Mouse (Mus musculus) left cerebral cortex, postnatal 10 days (tissue): ENCODE measurements at regions not wholly inside any gene's neighbourhood (a gene's known extent, or its start where the extent isn't known, plus 50 kb on each side); places are given as distances from the start of the nearest gene placed in this dataset.
A peak's percentile ranks its signal among the peaks of the same experiment; 100 is the strongest.
"Not testable (repeated sequence)": the region's sequence is repeated elsewhere in the genome, so short reads cannot be mapped to it uniquely, and the experiment has no call there.

Experiments
- DNase-seq, 2 experiments: peaks; one replicate each; pipeline ENCODE4 v3.0.0; 2021 to 2022; ENCODE audit warnings: low spot score in 2 of 2, mixed read lengths in 1 of 2; ENCODE audit errors: extremely low spot score in 1 of 2
- intact Hi-C: fragments of 180-260 bp; cut with DNase I; formaldehyde crosslinking; loops from one replicate; pipeline ENCODE4 v1.15.1; 2025

DNA sequence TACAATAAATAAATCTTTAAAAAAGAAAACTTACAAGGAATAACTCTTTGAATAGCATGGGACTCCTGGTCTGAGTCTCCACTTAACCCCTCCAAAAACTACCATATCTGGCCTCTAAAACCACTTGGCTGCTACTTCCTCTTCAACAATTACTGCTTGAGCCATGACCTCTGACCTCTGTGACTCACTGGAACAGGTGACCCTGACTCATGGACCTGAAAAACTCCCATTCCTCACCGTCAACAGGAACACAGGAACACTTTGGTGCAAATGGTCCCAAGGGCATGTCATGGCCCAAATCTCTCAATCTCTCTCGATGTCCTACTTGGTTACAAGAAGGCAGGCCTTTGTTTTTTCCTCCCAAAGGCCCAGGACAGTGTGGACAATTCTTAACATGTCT lies 145.1 kb downstream of the Basp1 start:
- intact Hi-C loops: no loop called here
- DNase-seq: no peak

DNA sequence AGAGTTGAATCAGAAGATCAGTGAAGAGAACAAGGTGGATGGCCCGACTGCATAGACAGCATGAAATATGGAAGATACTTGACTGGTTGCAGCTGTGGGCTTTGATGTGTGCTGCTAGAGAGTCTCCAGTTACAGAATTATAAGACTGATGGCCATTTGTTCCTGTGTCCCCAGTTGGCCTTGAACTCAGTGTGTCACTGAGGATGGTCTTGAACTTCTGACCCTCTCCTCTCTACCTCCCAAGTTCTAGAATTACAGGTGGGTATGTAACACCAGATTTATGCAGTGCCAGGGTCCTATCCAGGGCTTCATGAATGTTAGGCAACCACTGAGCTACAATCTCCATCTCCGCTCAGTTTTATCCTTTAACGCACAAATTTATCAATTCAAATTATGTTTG lies 146.1 kb downstream of the Basp1 start:
- intact Hi-C loops: no loop called here
- no peak for DNase-seq

DNA sequence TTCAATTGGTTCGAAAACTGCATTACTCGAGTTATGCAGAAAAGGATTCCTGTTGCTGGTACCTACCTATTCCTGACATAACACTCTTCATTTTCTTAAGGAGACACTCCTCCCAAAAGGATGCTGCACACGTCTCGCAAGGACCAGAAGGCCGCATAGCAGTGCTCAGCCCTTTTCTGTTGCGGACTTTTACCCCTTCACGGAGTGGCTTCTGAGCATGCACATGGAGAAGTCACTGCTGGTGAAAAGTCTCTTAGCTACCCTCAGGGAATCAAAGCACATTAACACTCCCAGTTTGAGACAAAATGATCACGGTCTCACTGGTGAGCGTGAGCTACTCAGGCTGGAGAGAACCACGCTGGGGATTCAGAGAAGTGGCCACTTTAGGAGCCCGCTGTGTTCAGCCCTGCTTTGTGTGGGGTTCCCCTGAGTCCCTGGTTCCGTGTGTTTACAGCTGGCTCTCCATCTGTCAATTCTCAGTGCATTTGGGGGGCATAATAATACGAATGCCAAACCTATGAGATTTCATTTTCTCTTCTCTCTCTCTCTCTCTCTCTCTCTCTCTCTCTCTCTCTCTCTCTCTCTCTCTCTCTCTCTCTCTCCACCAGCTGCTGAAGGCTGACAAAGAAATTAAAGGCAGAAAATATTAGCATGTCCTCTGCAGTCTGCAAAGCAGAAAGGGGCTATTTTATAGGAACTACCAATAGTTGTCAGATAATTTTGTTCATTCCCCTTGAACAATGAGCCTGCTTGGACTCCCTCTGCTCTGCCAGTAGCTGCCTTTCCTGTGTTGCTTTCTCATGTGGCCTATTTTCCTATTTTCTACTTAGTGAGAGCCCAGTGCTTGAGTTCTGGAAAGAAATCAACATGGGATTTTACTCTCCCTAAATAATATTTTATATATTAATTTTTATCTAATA lies 160.7 kb downstream of the Basp1 start:
- intact Hi-C loops: no loop called here
- no peak for DNase-seq

DNA sequence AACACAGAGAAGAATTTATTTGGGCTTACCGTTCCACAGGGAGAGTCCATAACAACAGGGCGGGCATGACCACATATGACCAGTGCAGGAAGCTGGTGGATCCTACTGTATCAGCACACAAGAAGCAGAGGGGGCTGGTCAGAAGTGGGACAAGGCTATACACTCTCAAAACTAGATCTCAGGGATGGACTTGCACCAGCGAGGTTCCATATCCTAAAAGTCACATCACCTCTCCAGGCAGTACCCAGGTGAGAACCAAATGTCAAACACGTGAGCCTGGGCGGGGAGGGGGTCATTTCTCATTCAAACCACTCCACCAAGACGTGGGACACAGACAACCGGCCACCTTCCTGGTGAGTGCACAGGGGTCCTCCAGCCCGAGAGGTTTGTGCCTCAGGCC lies 167.9 kb downstream of the Basp1 start:
- intact Hi-C loops: no loop called here
- no peak for DNase-seq

DNA sequence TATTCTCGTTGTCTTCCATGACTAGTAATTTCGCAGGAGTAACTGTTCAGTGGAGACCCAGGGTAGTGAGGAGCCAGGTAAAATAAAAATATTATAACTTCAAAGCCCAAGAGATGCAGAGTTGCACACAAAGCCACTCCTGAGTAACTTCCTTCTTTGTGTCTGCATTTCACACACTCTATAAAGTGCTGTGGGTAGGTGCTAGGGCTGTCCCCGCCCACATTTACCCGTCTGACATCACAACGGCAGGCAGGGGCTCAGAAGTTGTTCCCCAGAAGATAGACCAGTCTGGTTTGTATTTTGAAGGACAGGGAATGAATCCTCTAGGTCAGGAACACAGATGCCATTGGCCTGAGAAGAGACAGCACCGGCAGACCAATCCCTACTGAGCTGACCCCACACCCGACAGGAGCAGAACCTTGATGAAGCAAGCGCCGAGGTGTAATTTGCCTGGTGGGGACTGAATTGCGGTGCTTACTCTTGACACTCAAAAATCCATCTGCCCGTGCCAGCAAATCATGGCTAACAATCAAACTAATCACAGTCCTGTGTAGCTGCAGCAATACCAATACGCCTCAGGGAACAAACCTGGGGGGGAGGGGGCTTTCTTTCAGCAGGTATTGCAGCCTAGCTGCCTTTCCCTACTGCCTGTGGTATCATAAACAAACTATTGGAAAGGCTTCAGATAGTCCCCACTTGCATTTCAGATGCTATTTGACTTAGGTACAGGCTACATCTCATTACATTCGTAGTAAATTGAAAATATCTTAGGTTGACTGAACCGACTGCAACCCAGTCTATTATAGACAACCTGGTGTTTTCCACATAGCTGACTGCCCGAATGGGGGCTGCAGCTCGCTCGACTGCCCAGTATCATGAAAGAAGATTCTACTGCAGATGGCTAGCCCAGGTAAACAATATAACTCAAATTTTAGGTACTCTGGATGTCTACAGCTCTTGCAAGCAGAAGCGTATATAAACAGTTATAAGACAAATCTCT lies 175.6 kb downstream of the Basp1 start:
- intact Hi-C loops: no loop called here
- no peak for DNase-seq

DNA sequence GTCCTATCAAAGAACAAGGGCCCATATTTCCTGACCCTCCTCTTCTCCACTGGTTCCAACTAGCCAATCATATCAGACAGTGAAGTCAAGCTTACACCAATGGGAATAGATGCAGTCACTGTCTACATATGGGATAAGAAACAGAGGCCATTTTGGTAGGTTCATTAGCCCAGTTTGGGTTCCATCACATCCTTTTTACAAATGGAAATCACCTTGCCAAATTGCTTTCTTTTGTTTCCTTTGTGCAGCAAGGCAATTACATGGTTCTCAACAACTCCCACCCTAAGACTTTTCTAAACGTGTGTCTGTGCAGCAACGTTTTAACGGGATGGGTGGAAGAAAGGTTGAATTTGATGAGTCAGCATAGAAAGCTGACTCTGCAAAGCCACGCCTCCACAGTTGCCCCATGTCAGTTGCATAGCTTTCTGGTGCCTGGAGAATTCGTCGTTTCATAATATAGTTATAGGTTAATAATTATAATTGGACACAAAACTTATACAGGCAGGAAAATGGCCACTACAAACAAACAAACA lies 177.3 kb downstream of the Basp1 start:
- intact Hi-C loops: no loop called here
- DNase-seq: no peak

DNA sequence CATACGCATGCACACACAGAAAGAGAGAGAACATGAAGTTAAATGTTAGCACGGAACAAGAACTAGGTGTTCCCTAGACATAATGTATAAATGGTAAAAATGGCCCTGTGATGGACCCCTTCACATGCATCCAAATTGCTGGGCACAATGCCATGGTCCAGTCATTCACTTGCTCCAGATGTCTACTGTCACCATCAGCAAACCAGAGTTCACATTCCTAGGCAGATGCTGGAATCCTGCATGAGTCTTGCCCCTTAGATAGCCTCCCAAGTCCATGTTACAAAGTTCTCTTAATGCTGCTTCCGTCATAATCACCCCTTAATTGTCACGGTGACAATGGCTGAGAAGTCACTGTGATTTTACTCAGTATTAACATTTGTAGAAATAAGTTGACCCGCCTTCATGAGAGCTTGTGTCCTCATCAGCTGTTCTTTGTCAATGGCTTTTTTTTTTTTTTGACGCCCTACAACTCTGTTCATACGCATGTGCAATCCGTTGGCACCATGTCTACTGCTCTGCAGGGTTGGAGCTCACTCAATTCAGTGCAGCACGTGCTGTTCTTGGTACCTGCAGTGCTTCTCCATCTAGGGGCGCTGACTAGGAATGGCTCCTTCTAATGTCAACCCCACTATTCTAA lies 179.4 kb downstream of the Basp1 start:
- DNase-seq: no peak
- intact Hi-C loops: no loop called here

DNA sequence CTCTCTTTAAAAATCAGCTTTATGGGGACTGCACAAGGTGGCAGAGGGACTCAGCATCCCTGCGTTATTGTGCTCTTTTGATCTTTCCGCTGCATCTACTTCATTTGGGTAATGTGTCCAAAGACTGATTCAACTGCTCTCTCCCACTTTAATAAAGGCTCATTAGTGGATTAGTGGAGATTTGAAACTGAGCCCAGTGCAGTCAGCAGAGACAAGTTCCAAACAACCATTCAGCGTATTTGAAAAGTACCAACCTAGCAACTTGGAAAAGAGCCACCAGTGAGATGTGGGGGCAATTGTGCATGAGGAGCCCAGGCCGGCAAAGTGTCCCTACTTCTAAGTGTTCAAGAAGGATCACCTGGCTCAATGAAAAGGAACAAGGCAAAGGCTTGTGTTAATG lies 183.4 kb downstream of the Basp1 start:
- intact Hi-C loops: no loop called here
- DNase-seq: peak in 1 of 2 experiments; percentile 28

GRCm38 (mm10) chr15:25229807-25230206 lies 183.8 kb downstream of the Basp1 start:
- intact Hi-C loops: loop anchor here (10.0 kb wide), 1 partner anchor 185 kb away; the partner anchor contains the start of gene Basp1
- DNase-seq: no peak

DNA sequence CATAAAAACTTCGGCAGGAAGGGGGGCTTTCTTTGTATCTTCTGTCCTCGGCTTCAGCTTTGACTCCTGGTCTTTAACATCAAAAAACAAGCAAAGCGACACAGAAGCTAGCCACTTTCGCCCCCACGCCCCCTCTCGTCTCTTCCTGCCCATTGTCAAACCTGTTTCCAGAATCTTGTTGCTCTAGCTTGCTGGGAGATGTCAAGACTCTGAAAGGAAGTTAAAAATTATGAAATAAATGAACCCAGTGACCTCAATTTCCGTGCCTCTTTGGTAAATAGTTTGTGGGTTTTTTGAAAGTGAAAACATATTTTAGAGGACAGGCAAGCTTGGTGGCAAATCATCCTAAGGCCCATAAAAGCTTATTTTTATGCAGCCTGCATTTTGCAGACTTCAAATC lies 186.1 kb downstream of the Basp1 start:
- DNase-seq: no peak
- intact Hi-C loops: loop anchor here (10.0 kb wide), 1 partner anchor 187 kb away; the partner anchor contains the start of gene Basp1

- DNase-seq: no peak
- intact Hi-C loops: loop anchor here (10.0 kb wide), 1 partner anchor 189 kb away; the partner anchor contains the start of gene Basp1
Measured at GRCm38 (mm10) chr15:25225936-25226335, 187.6 kb downstream of the Basp1 start.

GRCm38 (mm10) chr15:25225431-25225830 lies 188.1 kb downstream of the Basp1 start:
- intact Hi-C loops: loop anchor here (10.0 kb wide), 1 partner anchor 189 kb away; the partner anchor contains the start of gene Basp1
- DNase-seq: no peak

DNA sequence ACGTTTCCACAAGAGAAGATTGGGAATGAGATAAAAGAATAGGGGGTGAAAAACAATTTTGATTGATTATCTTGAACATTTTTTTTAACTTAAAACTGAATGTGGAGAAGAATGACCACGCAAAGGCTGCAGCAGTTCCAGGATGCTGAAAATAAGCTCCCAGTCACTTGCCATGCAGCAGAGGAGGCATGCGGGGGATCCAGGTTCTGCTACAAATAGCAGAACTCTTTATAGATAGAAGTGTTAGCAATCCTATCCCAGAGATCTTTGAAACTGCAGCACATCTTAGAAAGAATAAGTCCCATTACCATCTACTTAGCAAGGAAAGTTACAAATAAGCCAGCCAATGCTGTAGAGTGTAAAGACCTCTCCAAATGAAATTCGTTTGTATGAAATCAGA lies 191.8 kb downstream of the Basp1 start:
- no peak for DNase-seq
- intact Hi-C loops: loop anchor here (10.0 kb wide), 1 partner anchor 193 kb away; the partner anchor contains the start of gene Basp1

- no peak for DNase-seq
- intact Hi-C loops: no loop called here
Measured at GRCm38 (mm10) chr15:25216375-25216774, 197.2 kb downstream of the Basp1 start.

- DNase-seq: no peak
- intact Hi-C loops: no loop called here
Measured at GRCm38 (mm10) chr15:25202097-25202496, 211.5 kb downstream of the Basp1 start.

DNA sequence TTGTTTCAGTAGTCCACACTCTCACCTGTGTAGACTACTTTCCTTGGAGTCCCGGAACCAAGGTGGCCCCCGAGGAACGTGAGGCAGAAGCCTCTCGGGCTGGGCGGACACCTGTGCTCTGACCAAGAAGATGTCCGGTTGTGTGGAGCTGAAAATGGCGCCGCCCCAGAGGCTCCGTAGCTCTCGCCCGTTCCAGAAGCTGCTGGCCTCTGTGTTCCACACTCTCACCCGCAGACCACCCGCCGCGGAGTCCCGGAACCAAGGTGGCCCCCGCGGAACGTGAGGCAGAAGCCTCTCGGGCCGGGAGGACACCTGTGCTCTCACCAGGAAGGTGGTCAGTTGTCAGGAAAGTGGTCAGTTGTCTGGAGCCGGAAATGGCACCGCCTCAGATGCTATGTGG lies 213.3 kb downstream of the Basp1 start:
- intact Hi-C loops, DNase-seq: not testable (repeated sequence)

- intact Hi-C loops: no loop called here
- no peak for DNase-seq
Measured at GRCm38 (mm10) chr15:25187881-25188326, 225.7 kb downstream of the Basp1 start.

GRCm38 (mm10) chr15:25172755-25173154 lies 240.8 kb downstream of the Basp1 start:
- intact Hi-C loops: no loop called here
- DNase-seq: no peak
